Mouse (Mus musculus) cerebellum, adult 2 months (tissue): ENCODE data around the gene 1810055G02Rik. TPM values are rescaled to one million over a fixed set of nuclear protein-coding genes. Genes with fewer than 3 reads are reported as not detected.

Experiments used
- DNase-seq, 2 experiments: peaks; one replicate each; pipeline ENCODE4 v3.0.0; 2021
- H3K27ac ChIP-seq: fragments of 200-500 bp; 2 replicates; pipeline ENCODE4 v1.5.1; 2012; ENCODE audit warnings: low read length, control low read depth, inconsistent platforms; ENCODE audit not compliant: insufficient read depth
- H3K27me3 ChIP-seq: fragments of 200-500 bp; 2 replicates; pipeline ENCODE4 v1.6.1; 2012; ENCODE audit warnings: inconsistent platforms, mild to moderate bottlenecking, low read length, moderate library complexity; ENCODE audit not compliant: control insufficient read depth, insufficient read depth
- H3K4me1 ChIP-seq: fragments of 200-500 bp; 2 replicates; pipeline ENCODE4 v1.6.1; 2011; ENCODE audit warnings: low read length; ENCODE audit not compliant: control insufficient read depth, insufficient read depth
- H3K4me3 ChIP-seq: fragments of 200-500 bp; replicated peaks from 2 replicates; pipeline ENCODE3; 2011; ENCODE audit warnings: mild to moderate bottlenecking, low read depth, low read length, control low read depth; ENCODE audit not compliant: insufficient read depth
- CTCF ChIP-seq: fragments of 200-500 bp; IDR thresholded peaks from 2 replicates; pipeline ENCODE4 v1.5.1; 2011; ENCODE audit warnings: low read depth, mild to moderate bottlenecking, control low read depth, low read length, moderate library complexity, borderline replicate concordance; ENCODE audit not compliant: insufficient read depth
- POLR2A ChIP-seq: fragments of 200-500 bp; IDR thresholded peaks from 2 replicates; pipeline ENCODE4 v1.6.1; 2011; ENCODE audit warnings: low read length, control low read depth, borderline replicate concordance; ENCODE audit not compliant: insufficient read depth
- WGBS: fragments of 180-500 bp; shearing (Covaris S2); methylation state at CpG from one replicate; pipeline ENCODE4 v1.1.7; 2018; 5-methylcytosine and 5-hydroxymethylcytosine counted together
- polyA plus RNA-seq: library from polyadenylated mRNA; depleted of rRNA; stranded (reverse); fragments of >200 nt; gene quantifications from 2 replicates; pipeline ENCODE4 v1.2.3, GENCODE M21; 2012; rRNA removed

1810055G02Rik gene
- polyA plus RNA-seq, 1 experiment, result 37.2 TPM

DNA sequence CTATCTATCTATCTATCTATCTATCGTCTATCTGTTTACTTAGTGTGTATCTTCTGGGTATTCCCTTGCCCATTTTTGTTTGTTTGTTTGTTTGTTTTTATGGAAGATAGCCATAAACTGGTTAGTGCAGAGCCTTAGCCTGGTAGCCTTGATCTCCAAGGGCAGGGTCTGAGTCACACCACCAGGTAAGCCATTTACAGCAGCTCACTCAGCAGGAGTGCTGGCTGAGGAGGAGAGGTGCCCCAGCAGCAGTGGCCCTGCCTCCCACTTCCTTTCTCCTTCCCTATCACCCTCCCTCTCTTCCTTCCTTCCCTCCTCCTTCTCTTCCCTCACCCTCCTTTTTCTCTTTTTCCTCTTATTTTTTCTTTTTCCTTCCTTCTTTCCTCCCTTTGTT lies 45.1 kb downstream of the 1810055G02Rik start:
- H3K27ac ChIP-seq, result no peak overlapping the region
- TF ChIP-seq CTCF, result no peak
- WGBS, result 87% methylated on average over 1 of the region's 1 CpGs
- DNase-seq, result no peak
- no peaks in the 10 kb centered on the region; the same call in 1 of the 2 replicates for H3K4me1 ChIP-seq
- no peaks in the 10 kb centered on the region for H3K27me3 ChIP-seq
- H3K4me3 ChIP-seq, result no peak overlapping the region

GRCm38 (mm10) chr19:3753738-3754137 lies 45.6 kb downstream of the 1810055G02Rik start:
- no peak for TF ChIP-seq POLR2A
- no peak for TF ChIP-seq CTCF
- no peak overlapping the region for H3K4me3 ChIP-seq
- H3K27ac ChIP-seq, result no peak overlapping the region
- H3K27me3 ChIP-seq, result no peaks in the 10 kb centered on the region
- H3K4me1 ChIP-seq, result no peaks in the 10 kb centered on the region; the same call in 1 of the 2 replicates
- no peak for DNase-seq
- WGBS, result 62% methylated on average over 8 of the region's 8 CpGs

DNA sequence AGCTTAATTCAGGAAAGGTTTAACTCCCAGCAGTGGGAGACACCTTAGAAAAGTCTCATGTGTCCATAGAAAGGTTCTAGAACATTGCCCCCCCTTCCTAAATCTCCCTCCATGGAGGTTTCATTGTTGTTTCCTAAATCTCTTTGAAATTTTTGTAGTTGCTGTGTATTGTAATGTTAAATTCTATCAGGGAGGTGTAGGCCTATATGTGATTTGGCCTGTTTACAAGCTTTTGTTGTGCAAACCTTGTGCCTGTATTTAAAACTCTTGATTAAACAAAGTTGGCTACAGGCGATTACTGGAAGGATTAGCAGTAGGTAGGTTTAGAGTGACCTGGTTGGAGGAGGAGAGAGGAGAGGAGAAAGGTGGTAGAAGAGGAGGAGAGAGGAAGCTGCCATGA lies 49.8 kb downstream of the 1810055G02Rik start:
- H3K4me1 ChIP-seq, result no peaks in the 10 kb centered on the region; the same call in 1 of the 2 replicates
- no peak overlapping the region for H3K27ac ChIP-seq
- TF ChIP-seq CTCF, result no peak
- TF ChIP-seq POLR2A, result no peak
- no peak overlapping the region for H3K4me3 ChIP-seq
- 71% methylated on average over 1 of the region's 1 CpGs for WGBS
- no peaks in the 10 kb centered on the region for H3K27me3 ChIP-seq
- no peak for DNase-seq

GRCm38 (mm10) chr19:3765221-3765820 lies 57.2 kb downstream of the 1810055G02Rik start:
- Histone ChIP-seq H3K4me1 (peaks cover 22% of the 10 kb centered on the region), H3K4me3 (no peak overlapping the region), H3K27ac (peak overlapping the region; percentile 88), H3K27me3 (no peaks in the 10 kb centered on the region)
- WGBS, result 20% methylated on average over 4 of the region's 4 CpGs
- TF ChIP-seq CTCF (no peak), POLR2A (no peak)
- DNase-seq, result peak; percentile 72 to 76

GRCm38 (mm10) chr19:3766378-3766777 lies 58.3 kb downstream of the 1810055G02Rik start:
- Histone ChIP-seq H3K27me3 (no peaks in the 10 kb centered on the region), H3K27ac (no peak overlapping the region), H3K4me3 (no peak overlapping the region), H3K4me1 (peaks cover 24% of the 10 kb centered on the region)
- WGBS, result 91% methylated on average over 5 of the region's 5 CpGs
- no peak for TF ChIP-seq CTCF
- no peak for TF ChIP-seq POLR2A
- DNase-seq, result no peak

DNA sequence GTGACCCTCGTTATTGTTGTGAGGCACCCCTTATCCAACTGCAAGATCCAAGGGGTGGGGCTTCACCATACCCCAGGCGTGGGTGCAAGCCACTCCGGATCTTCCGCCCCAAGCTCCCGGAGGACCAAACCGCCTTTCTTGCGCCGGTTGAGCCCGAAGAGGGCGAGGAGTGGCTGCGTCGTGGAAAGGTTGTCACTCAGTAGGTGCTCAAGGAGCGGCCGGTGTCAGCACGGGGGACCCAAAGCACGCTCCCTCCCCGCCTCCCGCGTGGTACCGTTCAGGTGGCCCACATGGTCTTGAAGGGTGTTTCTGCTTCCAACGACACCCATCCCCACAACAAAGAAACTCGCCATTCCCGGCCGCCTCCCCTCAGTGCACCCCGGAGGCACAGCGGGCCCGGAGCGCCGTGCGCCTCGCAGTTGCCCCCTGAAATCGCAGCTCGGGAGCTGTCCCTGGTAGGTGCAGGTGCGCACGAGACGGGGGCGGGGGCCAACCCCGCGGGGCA lies 59.2 kb downstream of the 1810055G02Rik start, which contains the start of gene Kmt5b:
Gene Kmt5b (plus strand): TSS at position 146 of the 505 bp plus-strand sequence.
- under 1% methylated on average over 39 of the region's 39 CpGs for WGBS
- Histone ChIP-seq H3K4me3 (peak within 1 kb of the TSS; percentile 96), H3K4me1 (peaks cover 24% of the 10 kb centered on the region), H3K27ac (peak within 1 kb of the TSS; percentile 100), H3K27me3 (no peaks in the 10 kb centered on the region)
- DNase-seq, result peak in 1 of 2 experiments; percentile 83
- no peak for TF ChIP-seq CTCF
- no peak for TF ChIP-seq POLR2A

Other genes with a start within 250 kb of the 1810055G02Rik start
- gene Ppp6r3, start 132.5 kb upstream of the 1810055G02Rik start, polyA plus RNA-seq, result 95.8 and 101 TPM in 2 replicates
- 3.8 and 3.9 TPM in 2 replicates for gene Lrp5, start 21.7 kb upstream of the 1810055G02Rik start, polyA plus RNA-seq
- 36.9 and 38.3 TPM in 2 replicates for gene Kmt5b, start 59.1 kb downstream of the 1810055G02Rik start, polyA plus RNA-seq
- gene Chka, start 143.5 kb downstream of the 1810055G02Rik start, polyA plus RNA-seq, result 118 and 132 TPM in 2 replicates
- 29.9 and 32.3 TPM in 2 replicates for gene Tcirg1, start 198.8 kb downstream of the 1810055G02Rik start, polyA plus RNA-seq
- gene Ndufs8, start 204.5 kb downstream of the 1810055G02Rik start, polyA plus RNA-seq, result 363 and 369 TPM in 2 replicates
- 7.0 and 8.0 TPM in 2 replicates for gene Aldh3b1, start 221.5 kb downstream of the 1810055G02Rik start, polyA plus RNA-seq
- 14.3 and 14.5 TPM in 2 replicates for gene Unc93b1, start 226.9 kb downstream of the 1810055G02Rik start, polyA plus RNA-seq